Mouse (Mus musculus): Measurements from ENCODE around the gene Bik. TPM values are rescaled to one million over a fixed set of nuclear protein-coding genes. Genes with fewer than 3 reads are reported as not detected.

Gene Bik
- 0.84 and 1.1 TPM in 2 replicates for polyA plus RNA-seq (2014; fragmentation: Nextera tagmentation; extraction: Ambion mirVana)

DNA sequence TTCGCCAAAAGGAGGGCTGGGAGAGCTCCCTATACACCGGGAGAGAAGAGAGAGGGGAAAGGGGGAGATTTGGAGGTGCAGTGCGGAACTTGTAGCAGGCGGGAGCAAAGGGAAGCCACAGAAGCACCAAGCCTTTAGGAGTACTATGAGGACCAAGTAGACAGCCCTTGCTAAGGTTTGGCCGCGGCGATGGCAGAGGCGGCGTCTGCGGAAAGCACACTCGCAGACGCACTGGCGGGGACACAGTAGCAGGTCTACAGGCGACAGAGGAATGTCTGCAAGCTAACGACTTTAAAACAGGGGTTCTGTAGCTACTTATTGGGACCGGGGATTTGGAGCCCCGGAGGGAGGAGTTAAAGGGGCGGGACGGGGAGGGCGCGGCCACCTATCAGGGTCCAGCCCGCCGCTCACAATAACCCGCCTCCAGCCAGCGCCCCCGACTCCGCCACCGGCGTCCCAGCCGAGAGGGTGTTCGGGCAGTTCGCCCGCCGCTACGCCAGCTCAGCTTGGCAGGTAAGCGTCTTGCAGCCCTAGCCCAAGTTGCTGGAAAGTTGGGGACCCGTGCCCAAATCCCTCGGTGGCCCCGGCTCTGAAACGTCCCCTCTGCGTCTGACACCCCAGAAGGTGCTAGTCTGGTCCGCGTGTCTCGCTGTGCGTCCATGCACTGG is at the start of gene Bik:
Gene Bik, plus strand, starts transcription at position 439 of the 668 bp plus-strand sequence.
- H3K4me1 ChIP-seq (replicated peaks; ENCODE audit: control insufficient read depth, insufficient read depth, low read length): peaks cover 10% of the 10 kb centered on the region; the same call in 1 of the 2 replicates
- H3K4me2 ChIP-seq (replicated peaks): peak within 1 kb of the TSS; percentile 80
- peaks cover 32% of the 10 kb centered on the region for H3K27me3 ChIP-seq (ENCODE audit: control insufficient read depth, insufficient read depth, low read length)
- peak; percentile 36 for DNase-seq (ENCODE audit: low spot score)
- H3K36me3 ChIP-seq (replicated peaks; ENCODE audit: control insufficient read depth, insufficient read depth): no peaks in the 10 kb centered on the region
- under 1% methylated on average over 45 of the region's 45 CpGs for WGBS
- no peak within 1 kb of the TSS for H3K27ac ChIP-seq
- H3K9ac ChIP-seq: peak within 1 kb of the TSS; percentile 28
- H3K4me3 ChIP-seq (replicated peaks; ENCODE audit: low read length): peak within 1 kb of the TSS; percentile 40
- H3K9me3 ChIP-seq (ENCODE audit: control insufficient read depth, low read length): no peaks in the 10 kb centered on the region
- ATAC-seq (ENCODE audit: low FRiP score): no peak

DNA sequence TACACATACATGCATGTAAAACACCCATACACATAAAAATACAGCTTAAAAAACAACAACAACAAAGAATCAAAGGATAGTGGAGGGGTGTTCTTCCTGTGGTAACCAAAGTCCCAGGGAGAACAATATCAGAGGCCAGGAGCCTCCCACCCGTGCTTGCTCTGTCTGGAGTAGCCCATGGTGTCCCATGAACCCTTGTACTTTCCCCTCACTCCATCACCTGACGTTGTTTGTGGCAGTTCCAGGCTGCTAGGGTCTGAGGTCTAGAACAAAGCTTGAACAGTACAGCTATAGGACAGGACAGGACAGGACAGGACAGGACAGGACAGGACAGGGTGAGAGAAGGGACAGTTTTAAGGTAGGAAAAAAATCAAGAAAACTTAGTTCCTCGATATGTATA is 48.6 kb upstream of the Bik start:
- Histone ChIP-seq H3K36me3 (replicated peaks; ENCODE audit: control insufficient read depth, insufficient read depth) (0 out of 2 replicates have a peak, but pooled peaks cover 8% of the 10 kb centered on the region), H3K9ac (no peak overlapping the region)
- WGBS: 78% methylated on average over 3 of the region's 3 CpGs

DNA sequence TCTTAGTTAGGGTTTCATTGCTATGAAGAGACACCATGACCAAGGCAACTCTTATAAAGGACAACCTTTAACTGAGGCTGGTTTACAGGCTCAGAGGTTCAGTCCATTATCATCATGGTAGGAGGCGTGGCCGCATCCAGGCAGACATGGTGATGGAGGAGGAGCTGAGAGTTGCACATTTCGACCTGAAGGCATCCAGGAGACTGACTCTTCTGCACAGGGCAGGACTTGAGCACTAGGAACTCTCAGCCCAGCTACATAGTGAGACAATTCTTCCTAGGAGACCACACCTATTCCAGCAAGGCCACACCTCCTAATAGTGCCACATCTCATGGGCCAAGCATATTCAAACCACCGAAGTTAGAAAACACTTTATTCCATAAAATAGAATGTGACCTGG is 46.8 kb upstream of the Bik start:
- H3K9me3 ChIP-seq (ENCODE audit: control insufficient read depth, low read length): no peaks in the 10 kb centered on the region
- no peak overlapping the region for H3K4me2 ChIP-seq (replicated peaks)
- no peaks in the 10 kb centered on the region for H3K4me1 ChIP-seq (replicated peaks; ENCODE audit: control insufficient read depth, insufficient read depth, low read length)
- H3K36me3 ChIP-seq (replicated peaks; ENCODE audit: control insufficient read depth, insufficient read depth): peaks cover 18% of the 10 kb centered on the region
- WGBS: 94% methylated on average over 4 of the region's 4 CpGs
- ATAC-seq (ENCODE audit: low FRiP score): no peak
- no peak overlapping the region for H3K4me3 ChIP-seq (replicated peaks; ENCODE audit: low read length)
- H3K27me3 ChIP-seq (ENCODE audit: control insufficient read depth, insufficient read depth, low read length): no peaks in the 10 kb centered on the region
- DNase-seq (ENCODE audit: low spot score): no peak
- H3K9ac ChIP-seq: no peak overlapping the region
- no peak overlapping the region for H3K27ac ChIP-seq

More for the DNA sequence above, 48.6 kb upstream of the Bik start:
- ATAC-seq (ENCODE audit: low FRiP score) (no peak), DNase-seq (ENCODE audit: low spot score) (no peak)
- Histone ChIP-seq H3K9me3 (ENCODE audit: control insufficient read depth, low read length) (no peaks in the 10 kb centered on the region), H3K4me1 (replicated peaks; ENCODE audit: control insufficient read depth, insufficient read depth, low read length) (no peaks in the 10 kb centered on the region), H3K4me3 (replicated peaks; ENCODE audit: low read length) (no peak overlapping the region), H3K4me2 (replicated peaks) (no peak overlapping the region), H3K27me3 (ENCODE audit: control insufficient read depth, insufficient read depth, low read length) (no peaks in the 10 kb centered on the region), H3K27ac (no peak overlapping the region)

DNA sequence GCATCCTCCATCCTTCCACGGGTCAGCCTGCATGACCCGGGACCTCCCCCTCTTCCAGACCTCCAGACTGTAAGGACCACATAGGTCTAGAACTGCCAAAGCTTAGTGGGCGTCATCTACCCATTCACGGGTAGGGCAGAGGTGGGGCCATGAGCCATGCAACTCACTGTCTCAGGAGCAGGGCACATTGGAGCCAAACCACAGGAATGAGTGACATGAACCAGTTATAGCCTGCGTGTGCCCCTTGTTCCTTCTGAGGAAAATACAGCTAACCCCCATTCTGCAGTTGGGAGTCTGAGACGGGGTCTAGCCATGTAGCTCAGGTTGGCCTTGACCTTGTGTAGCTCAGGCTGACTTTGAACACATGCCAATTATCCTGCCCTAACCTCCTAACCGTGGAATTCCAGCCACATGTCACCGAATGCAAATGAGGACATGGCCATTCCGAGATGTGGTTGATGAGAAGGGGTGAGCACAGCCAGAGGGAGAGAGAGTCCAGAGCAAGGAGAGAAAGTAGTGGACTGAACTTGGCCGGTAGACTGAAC is 45.4 kb upstream of the Bik start:
- Histone ChIP-seq H3K36me3 (replicated peaks; ENCODE audit: control insufficient read depth, insufficient read depth) (peaks cover 32% of the 10 kb centered on the region), H3K27me3 (ENCODE audit: control insufficient read depth, insufficient read depth, low read length) (no peaks in the 10 kb centered on the region), H3K9me3 (ENCODE audit: control insufficient read depth, low read length) (no peaks in the 10 kb centered on the region), H3K4me1 (replicated peaks; ENCODE audit: control insufficient read depth, insufficient read depth, low read length) (no peaks in the 10 kb centered on the region), H3K27ac (no peak overlapping the region), H3K4me3 (replicated peaks; ENCODE audit: low read length) (no peak overlapping the region), H3K4me2 (replicated peaks) (no peak overlapping the region), H3K9ac (no peak overlapping the region)
- 69% methylated on average over 10 of the region's 10 CpGs for WGBS
- DNase-seq (ENCODE audit: low spot score) (no peak), ATAC-seq (ENCODE audit: low FRiP score) (no peak)

DNA sequence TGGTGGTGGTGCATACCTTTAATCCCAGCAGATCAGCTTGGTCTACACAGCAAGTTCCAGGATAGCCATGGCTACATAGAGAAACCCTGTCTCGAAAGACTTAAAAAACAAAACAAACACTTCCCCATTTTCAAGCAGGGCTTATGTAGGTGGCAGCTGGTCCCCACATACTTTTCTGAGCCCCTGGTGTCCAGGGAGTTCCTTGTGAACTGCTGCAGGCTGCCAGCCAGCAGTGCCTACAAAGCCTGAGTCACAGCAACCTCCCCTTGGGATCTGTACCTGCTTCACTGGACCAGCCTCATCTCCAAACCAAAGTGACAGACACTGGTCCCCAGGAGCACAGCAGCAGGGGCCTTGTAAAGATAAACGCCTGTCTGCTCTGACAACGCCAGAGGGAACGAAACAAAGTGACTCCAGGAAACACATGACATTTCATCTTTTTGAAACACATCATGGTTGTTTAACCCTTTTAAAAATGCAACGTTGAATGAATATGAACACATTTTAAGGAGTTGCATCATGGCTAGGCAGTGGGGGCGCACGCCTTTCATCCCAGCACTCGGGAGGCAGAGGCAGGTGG is 43.9 kb upstream of the Bik start:
- Histone ChIP-seq H3K9ac (no peak overlapping the region), H3K4me1 (replicated peaks; ENCODE audit: control insufficient read depth, insufficient read depth, low read length) (no peaks in the 10 kb centered on the region), H3K27me3 (ENCODE audit: control insufficient read depth, insufficient read depth, low read length) (no peaks in the 10 kb centered on the region), H3K4me3 (replicated peaks; ENCODE audit: low read length) (no peak overlapping the region), H3K4me2 (replicated peaks) (no peak overlapping the region), H3K36me3 (replicated peaks; ENCODE audit: control insufficient read depth, insufficient read depth) (peaks cover 46% of the 10 kb centered on the region), H3K9me3 (ENCODE audit: control insufficient read depth, low read length) (no peaks in the 10 kb centered on the region), H3K27ac (no peak overlapping the region)
- 63% methylated on average over 8 of the region's 8 CpGs for WGBS
- DNase-seq (ENCODE audit: low spot score) (no peak), ATAC-seq (ENCODE audit: low FRiP score) (no peak)

DNA sequence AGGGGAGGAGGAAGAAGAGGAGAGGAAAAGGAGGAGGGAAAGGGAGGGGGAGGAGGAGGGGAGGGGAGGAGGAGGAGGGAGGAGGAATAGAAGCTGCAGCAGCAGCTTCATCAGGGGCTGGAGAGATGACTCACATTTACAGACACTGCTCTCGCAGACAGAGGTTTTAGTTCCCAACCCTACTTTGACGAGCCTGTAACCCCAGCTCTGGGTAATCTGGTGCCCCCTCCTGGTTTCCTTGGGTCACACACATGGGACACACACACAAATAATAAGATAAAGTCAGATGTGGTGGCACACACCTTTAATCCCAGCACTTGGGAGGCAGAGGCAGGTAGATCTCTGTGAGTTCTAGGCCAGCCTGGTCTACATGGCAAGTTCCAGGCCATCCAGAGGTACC is 43.2 kb upstream of the Bik start:
- DNase-seq (ENCODE audit: low spot score) (no peak), ATAC-seq (ENCODE audit: low FRiP score) (no peak)
- Histone ChIP-seq H3K4me2 (replicated peaks) (no peak overlapping the region), H3K27ac (no peak overlapping the region), H3K4me1 (replicated peaks; ENCODE audit: control insufficient read depth, insufficient read depth, low read length) (no peaks in the 10 kb centered on the region), H3K9ac (no peak overlapping the region), H3K36me3 (replicated peaks; ENCODE audit: control insufficient read depth, insufficient read depth) (peaks cover 54% of the 10 kb centered on the region), H3K4me3 (replicated peaks; ENCODE audit: low read length) (no peak overlapping the region), H3K9me3 (ENCODE audit: control insufficient read depth, low read length) (no peaks in the 10 kb centered on the region), H3K27me3 (ENCODE audit: control insufficient read depth, insufficient read depth, low read length) (no peaks in the 10 kb centered on the region)
- 46% methylated on average over 2 of the region's 2 CpGs for WGBS

DNA sequence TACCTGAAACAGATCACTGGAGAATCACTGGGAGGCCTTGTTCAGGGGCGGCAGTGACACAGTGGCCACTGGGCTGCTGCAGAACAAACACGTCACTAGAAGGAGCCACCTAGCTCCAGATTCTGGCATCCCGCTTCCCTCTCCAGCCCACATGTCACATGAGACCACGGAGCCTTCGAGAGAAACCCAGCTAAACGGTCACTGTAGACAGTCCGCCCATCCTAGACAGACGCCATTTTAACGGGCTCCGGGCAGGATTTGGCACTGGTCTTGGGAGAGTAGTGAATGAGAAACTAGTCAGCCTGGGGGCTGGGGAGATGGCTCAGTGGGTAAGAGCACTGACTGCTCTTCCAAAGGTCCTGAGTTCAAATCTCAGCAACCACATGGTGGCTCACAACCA is 42.4 kb upstream of the Bik start:
- no peaks in the 10 kb centered on the region for H3K4me1 ChIP-seq (replicated peaks; ENCODE audit: control insufficient read depth, insufficient read depth, low read length)

DNA sequence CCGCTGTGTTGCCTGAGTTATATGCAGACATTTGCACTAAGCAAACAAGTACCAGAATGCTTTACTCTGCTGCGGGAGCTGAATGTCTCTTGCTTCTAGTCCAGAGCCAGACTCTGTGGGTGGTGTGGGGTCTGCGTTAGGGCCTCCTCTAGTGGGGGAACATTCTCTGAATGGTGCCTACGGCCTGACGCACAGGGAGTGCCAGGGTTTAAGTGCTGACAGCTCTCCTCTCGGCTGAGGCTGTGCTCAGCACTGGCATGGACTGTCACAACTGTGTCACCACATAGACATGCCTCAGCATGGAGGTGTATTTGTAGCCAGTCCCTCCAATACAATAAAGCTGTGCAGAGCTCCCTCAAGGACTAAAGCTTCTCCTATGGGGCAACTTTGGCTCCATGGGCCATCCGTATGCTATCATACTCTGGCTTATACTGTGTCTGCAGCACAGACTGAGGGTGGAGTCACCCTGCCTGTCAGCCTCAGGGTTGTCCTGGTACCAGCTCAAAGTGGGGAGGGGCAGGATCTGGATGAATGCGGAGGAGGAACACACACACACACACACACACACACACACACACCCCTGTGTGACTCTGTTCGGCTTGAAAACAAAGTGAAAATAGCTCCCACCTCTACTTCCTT is 39.1 kb upstream of the Bik start:
- ATAC-seq (ENCODE audit: low FRiP score): no peak
- Histone ChIP-seq H3K36me3 (replicated peaks; ENCODE audit: control insufficient read depth, insufficient read depth) (peaks cover 89% of the 10 kb centered on the region), H3K9ac (no peak overlapping the region)

More for the DNA sequence above, 42.4 kb upstream of the Bik start:
- 93% methylated on average over 10 of the region's 10 CpGs for WGBS
- Histone ChIP-seq H3K36me3 (replicated peaks; ENCODE audit: control insufficient read depth, insufficient read depth) (peaks cover 62% of the 10 kb centered on the region), H3K9ac (no peak overlapping the region), H3K27me3 (ENCODE audit: control insufficient read depth, insufficient read depth, low read length) (no peaks in the 10 kb centered on the region), H3K4me2 (replicated peaks) (no peak overlapping the region), H3K27ac (no peak overlapping the region), H3K4me3 (replicated peaks; ENCODE audit: low read length) (no peak overlapping the region), H3K9me3 (ENCODE audit: control insufficient read depth, low read length) (no peaks in the 10 kb centered on the region)
- DNase-seq (ENCODE audit: low spot score): no peak
- no peak for ATAC-seq (ENCODE audit: low FRiP score)

DNA sequence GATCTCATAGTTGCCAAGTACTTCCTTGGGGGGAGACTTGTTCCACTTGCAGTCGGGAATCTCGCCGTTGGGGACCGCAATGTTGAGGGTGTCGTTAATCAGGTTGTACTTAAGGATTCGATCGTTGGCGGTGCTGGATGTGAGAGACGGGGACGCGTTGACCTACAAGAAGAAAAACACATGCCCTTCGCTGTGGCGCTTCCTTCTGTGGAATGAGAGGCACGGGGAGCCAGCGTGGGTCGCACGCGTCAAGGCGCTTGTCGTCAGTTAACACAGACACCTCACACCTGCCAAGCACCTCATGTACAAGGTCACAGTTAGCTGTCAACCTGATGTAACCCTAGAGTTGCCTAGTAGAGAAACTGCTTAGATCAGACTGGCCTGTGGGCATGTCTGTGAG is 37.2 kb upstream of the Bik start:
- Histone ChIP-seq H3K4me3 (replicated peaks; ENCODE audit: low read length) (no peak overlapping the region), H3K9ac (no peak overlapping the region), H3K27me3 (ENCODE audit: control insufficient read depth, insufficient read depth, low read length) (no peaks in the 10 kb centered on the region), H3K4me2 (replicated peaks) (no peak overlapping the region), H3K36me3 (replicated peaks; ENCODE audit: control insufficient read depth, insufficient read depth) (peaks cover 93% of the 10 kb centered on the region), H3K4me1 (replicated peaks; ENCODE audit: control insufficient read depth, insufficient read depth, low read length) (no peaks in the 10 kb centered on the region), H3K9me3 (ENCODE audit: control insufficient read depth, low read length) (no peaks in the 10 kb centered on the region), H3K27ac (no peak overlapping the region)
- no peak for ATAC-seq (ENCODE audit: low FRiP score)
- no peak for DNase-seq (ENCODE audit: low spot score)
- WGBS: 92% methylated on average over 20 of the region's 20 CpGs

More for the DNA sequence above, 39.1 kb upstream of the Bik start:
- Histone ChIP-seq H3K4me2 (replicated peaks) (no peak overlapping the region), H3K27ac (no peak overlapping the region), H3K4me3 (replicated peaks; ENCODE audit: low read length) (no peak overlapping the region), H3K27me3 (ENCODE audit: control insufficient read depth, insufficient read depth, low read length) (no peaks in the 10 kb centered on the region), H3K4me1 (replicated peaks; ENCODE audit: control insufficient read depth, insufficient read depth, low read length) (no peaks in the 10 kb centered on the region), H3K9me3 (ENCODE audit: control insufficient read depth, low read length) (no peaks in the 10 kb centered on the region)
- DNase-seq (ENCODE audit: low spot score): no peak
- WGBS: 70% methylated on average over 9 of the region's 9 CpGs

All from hindbrain, embryonic 14.5 days (tissue).